Mouse (Mus musculus) liver, postnatal 0 days (tissue): ENCODE measurements at regions not wholly inside any gene's neighbourhood (a gene's known extent, or its start where the extent isn't known, plus 50 kb on each side); places are given as distances from the start of the nearest gene placed in this dataset.

Experiments used
- CTCF ChIP-seq: sonication (generic); IDR thresholded peaks from 2 replicates; pipeline ENCODE4 v1.5.1; 2016; ENCODE audit warnings: antibody characterized with exemption, low read depth
- EP300 ChIP-seq: IDR thresholded peaks from 2 replicates; pipeline ENCODE4 v1.6.1; 2016; ENCODE audit warnings: antibody characterized with exemption, low read depth, mild to moderate bottlenecking

- TF ChIP-seq CTCF (no peak), EP300 (no peak)
Measured at GRCm38 (mm10) chr4:56160551-56161256, 579.2 kb upstream of the Gm26657 start.
